Mouse (Mus musculus) embryonic facial prominence, embryonic 11.5 days (tissue): Measurements from ENCODE around the gene Slc29a1. TPM values are rescaled to one million over a fixed set of nuclear protein-coding genes. Genes with fewer than 3 reads are reported as not detected.

Source experiments
- ATAC-seq: fragments of 200-750 bp; cut with Nextera tagmentation; replicated peaks from 2 replicates; pipeline ENCODE4 v1.8.0; 2017; ENCODE audit warnings: low read depth; ENCODE audit not compliant: insufficient number of reproducible peaks, low FRiP score, low TSS enrichment
- DNase-seq: peaks from one replicate; pipeline ENCODE4 v3.0.0-alpha.2; 2015; ENCODE audit warnings: low spot score
- H3K27ac ChIP-seq: fragments of 300-500 bp; sonication (generic); replicated peaks from 2 replicates; pipeline ENCODE4 v1.5.1; 2014; ENCODE audit warnings: mild to moderate bottlenecking, low read depth, low read length, control low read depth
- H3K27me3 ChIP-seq: fragments of 300-500 bp; sonication (generic); 2 replicates; pipeline ENCODE4 v1.6.1; 2014; ENCODE audit warnings: mild to moderate bottlenecking, low read length, moderate library complexity, mixed read lengths; ENCODE audit not compliant: control insufficient read depth, insufficient read depth
- H3K36me3 ChIP-seq: fragments of 300-500 bp; sonication (generic); replicated peaks from 2 replicates; pipeline ENCODE4 v1.6.1; 2014; ENCODE audit warnings: low read depth, mild to moderate bottlenecking, low read length, moderate library complexity, mixed read lengths; ENCODE audit not compliant: control insufficient read depth, insufficient read depth
- H3K4me1 ChIP-seq: fragments of 300-500 bp; sonication (generic); 2 replicates; pipeline ENCODE4 v1.6.1; 2014; ENCODE audit warnings: low read length, mixed read lengths; ENCODE audit not compliant: control insufficient read depth, insufficient read depth
- H3K4me2 ChIP-seq: fragments of 300-500 bp; sonication (generic); 2 replicates; pipeline ENCODE4 v1.6.1; 2014; ENCODE audit warnings: low read depth, mild to moderate bottlenecking, control low read depth, low read length, moderate library complexity
- H3K4me3 ChIP-seq: fragments of 300-500 bp; sonication (generic); 2 replicates; pipeline ENCODE4 v1.5.1; 2014; ENCODE audit warnings: low read depth, low read length, control low read depth
- H3K9ac ChIP-seq: fragments of 300-500 bp; sonication (generic); replicated peaks from 2 replicates; pipeline ENCODE4 v1.6.1; 2014; ENCODE audit warnings: mild to moderate bottlenecking, control low read depth, low read length
- H3K9me3 ChIP-seq: fragments of 300-500 bp; sonication (generic); replicated peaks from 2 replicates; pipeline ENCODE4 v1.6.1; 2016; ENCODE audit warnings: mild to moderate bottlenecking, low read length, inconsistent platforms, mixed read lengths; ENCODE audit not compliant: control insufficient read depth
- WGBS: fragments of 180-500 bp; shearing (Covaris S2); extraction: QIAGEN DNeasy Blood & Tissue Kit; methylation state at CpG from one replicate; pipeline ENCODE4 v1.1.7; 2014; 5-methylcytosine and 5-hydroxymethylcytosine counted together
- polyA plus RNA-seq: library from polyadenylated mRNA; unstranded; fragments of >200 nt; fragmentation: Nextera tagmentation; extraction: Ambion mirVana; gene quantifications from 2 replicates; pipeline ENCODE4 v1.2.1, GENCODE M21; 2014

Slc29a1 gene
- polyA plus RNA-seq, 1 experiment from 2014 or later = 52.5 TPM

GRCm38 (mm10) chr17:45602984-45603383, 3.6 kb upstream of the Slc29a1 start:
- H3K9me3 ChIP-seq = no peaks in the 10 kb centered on the region
- H3K4me2 ChIP-seq = no peak overlapping the region
- peaks cover 5% of the 10 kb centered on the region; the same call in 1 of the 2 replicates for H3K27me3 ChIP-seq
- no peak overlapping the region for H3K27ac ChIP-seq
- H3K4me1 ChIP-seq = peaks cover 11% of the 10 kb centered on the region
- ATAC-seq (no peak), DNase-seq (no peak)
- no peak overlapping the region for H3K9ac ChIP-seq
- H3K4me3 ChIP-seq = no peak overlapping the region
- no peaks in the 10 kb centered on the region for H3K36me3 ChIP-seq
- 62% methylated on average over 3 of the region's 3 CpGs for WGBS

DNA sequence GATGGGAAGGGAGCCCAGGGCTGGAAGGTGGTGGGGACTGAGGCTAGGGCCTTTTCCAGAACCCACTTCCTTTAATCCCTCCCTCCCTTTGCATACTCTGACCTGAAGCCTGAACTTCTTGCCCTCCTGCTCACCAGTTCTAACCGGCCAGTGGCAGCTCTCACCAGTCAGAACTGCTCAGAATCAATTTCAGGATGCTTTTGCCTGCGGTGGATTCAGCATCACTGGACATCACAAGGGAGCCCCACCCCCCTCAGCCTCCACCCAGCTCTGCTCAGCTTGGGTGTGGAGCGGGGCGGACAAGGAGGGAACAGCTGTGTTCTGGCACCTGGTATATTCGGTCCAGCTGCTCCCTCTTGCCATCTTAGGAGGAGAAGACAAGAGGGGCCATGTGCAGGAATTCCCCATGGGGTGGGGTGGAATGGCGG, 2.5 kb upstream of the Slc29a1 start, which contains the start of gene Mymx:
Gene Mymx (minus strand): TSS at position 226 of the 428 bp plus-strand sequence.
- Histone ChIP-seq H3K36me3 (no peaks in the 10 kb centered on the region), H3K4me1 (peaks cover 11% of the 10 kb centered on the region), H3K27ac (no peak within 1 kb of the TSS), H3K27me3 (peaks cover 5% of the 10 kb centered on the region; the same call in 1 of the 2 replicates), H3K9me3 (no peaks in the 10 kb centered on the region), H3K4me2 (no peak within 1 kb of the TSS), H3K4me3 (no peak within 1 kb of the TSS), H3K9ac (0 out of 2 replicates have a peak within 1 kb of the TSS, but pooled peaks have one; percentile 15)
- DNase-seq (no peak), ATAC-seq (no peak; the same call in 1 of the 2 replicates)
- 25% methylated on average over 6 of the region's 6 CpGs for WGBS

DNA sequence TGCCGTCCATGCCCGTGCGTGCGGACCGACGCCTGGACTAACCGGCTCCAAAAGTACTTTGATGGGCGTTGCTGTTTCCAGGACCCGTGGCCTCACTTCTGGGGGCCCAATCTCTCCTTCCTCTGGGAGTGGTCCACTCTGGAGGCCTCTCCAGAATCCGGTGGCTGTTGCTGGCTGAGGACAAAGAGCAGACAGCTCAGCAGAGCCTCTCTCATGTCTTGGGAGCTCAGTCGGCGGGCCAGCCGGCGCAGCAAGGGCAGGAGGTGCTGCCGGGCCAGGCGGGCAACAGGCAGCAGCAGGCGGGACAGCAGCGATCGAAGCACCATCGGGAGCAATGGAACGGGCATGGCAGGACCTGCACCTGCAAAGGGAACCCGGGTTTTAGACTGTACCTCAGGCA, 1.9 kb upstream of the Slc29a1 start:
- Histone ChIP-seq H3K4me2 (no peak overlapping the region), H3K27me3 (peaks cover 5% of the 10 kb centered on the region; the same call in 1 of the 2 replicates), H3K27ac (no peak overlapping the region), H3K4me3 (no peak overlapping the region), H3K36me3 (no peaks in the 10 kb centered on the region), H3K4me1 (peaks cover 11% of the 10 kb centered on the region), H3K9me3 (no peaks in the 10 kb centered on the region), H3K9ac (0 out of 2 replicates have a peak overlapping the region, but pooled peaks have one; percentile 15)
- DNase-seq (no peak), ATAC-seq (no peak)
- 10% methylated on average over 22 of the region's 22 CpGs for WGBS

DNA sequence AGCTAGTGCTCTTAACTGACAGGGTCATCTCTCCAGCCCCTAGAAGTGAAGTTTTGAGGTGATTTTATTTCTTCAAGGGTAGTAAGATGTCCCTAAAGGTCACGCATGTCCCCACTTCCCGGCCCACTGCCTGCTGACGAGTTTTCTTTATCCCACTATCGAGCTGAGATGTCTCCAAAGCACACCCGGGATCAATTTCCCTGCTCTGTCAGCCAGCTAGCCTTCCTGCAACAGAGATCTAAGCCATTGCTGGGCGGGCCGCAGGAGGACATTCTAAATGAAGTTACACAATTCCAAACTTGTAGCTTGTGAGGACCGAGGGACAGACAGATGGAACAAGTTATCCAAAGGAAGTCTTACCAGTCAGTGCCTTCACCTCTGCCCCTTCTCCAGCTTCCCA, 861 bp upstream of the Slc29a1 start:
- H3K27ac ChIP-seq = 0 out of 2 replicates have a peak overlapping the region, but pooled peaks have one; percentile 13
- H3K4me2 ChIP-seq = no peak overlapping the region; the same call in 1 of the 2 replicates
- WGBS = 28% methylated on average over 8 of the region's 8 CpGs

DNA sequence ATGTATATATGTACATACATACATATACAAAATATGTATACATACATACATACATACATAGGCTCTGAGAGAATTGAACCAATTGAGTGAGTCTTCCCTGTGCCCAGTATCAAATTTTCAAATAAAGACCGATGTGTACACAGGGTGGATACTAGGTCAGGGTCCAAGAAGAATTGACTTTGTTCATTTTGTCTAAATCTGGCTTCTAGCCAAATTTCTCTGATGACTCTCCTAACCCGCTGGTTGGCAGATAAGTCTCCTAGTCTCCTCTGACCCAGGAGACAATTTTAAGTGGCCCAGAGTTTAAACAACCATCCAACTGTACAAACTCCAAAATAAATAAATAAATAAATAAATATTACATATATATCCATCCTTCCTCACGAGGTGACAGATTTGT, 515 bp downstream of the Slc29a1 start:
- peaks cover 17% of the 10 kb centered on the region for H3K4me1 ChIP-seq
- DNase-seq (no peak), ATAC-seq (no peak)
- WGBS = 49% methylated on average over 3 of the region's 3 CpGs
- H3K27ac ChIP-seq = no peak overlapping the region
- no peaks in the 10 kb centered on the region for H3K9me3 ChIP-seq
- H3K9ac ChIP-seq = no peak overlapping the region; the same call in 1 of the 2 replicates
- no peak overlapping the region; the same call in 1 of the 2 replicates for H3K4me2 ChIP-seq
- peaks cover 7% of the 10 kb centered on the region; the same call in 1 of the 2 replicates for H3K27me3 ChIP-seq
- H3K4me3 ChIP-seq = no peak overlapping the region
- H3K36me3 ChIP-seq = no peaks in the 10 kb centered on the region

More for the DNA sequence above, 861 bp upstream of the Slc29a1 start:
- DNase-seq (peak; percentile 63), ATAC-seq (no peak)
- Histone ChIP-seq H3K36me3 (no peaks in the 10 kb centered on the region), H3K4me3 (no peak overlapping the region), H3K9ac (no peak overlapping the region), H3K27me3 (peaks cover 5% of the 10 kb centered on the region; the same call in 1 of the 2 replicates), H3K4me1 (peaks cover 15% of the 10 kb centered on the region), H3K9me3 (no peaks in the 10 kb centered on the region)

DNA sequence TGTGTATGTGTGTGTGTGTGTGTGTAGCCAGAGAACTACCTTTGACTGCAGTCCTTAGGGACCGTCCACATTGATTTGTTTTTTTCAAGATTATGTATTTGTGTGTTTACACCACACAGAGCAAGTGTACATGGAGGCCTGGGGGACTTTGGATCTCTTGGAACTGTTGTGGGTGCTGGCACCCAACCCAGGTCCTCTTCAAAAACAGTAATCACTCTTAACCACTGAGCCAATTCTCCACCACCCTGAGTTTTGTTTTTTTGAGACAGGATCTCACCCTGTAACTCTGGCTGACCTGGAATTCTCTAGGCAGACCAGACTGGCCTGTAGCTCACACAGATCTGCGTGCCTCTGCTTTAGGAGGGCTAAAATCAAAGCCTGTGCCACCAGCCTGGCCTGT, 1.0 kb downstream of the Slc29a1 start:
- no peak overlapping the region for H3K27ac ChIP-seq
- peaks cover 9% of the 10 kb centered on the region for H3K27me3 ChIP-seq
- H3K4me1 ChIP-seq = peaks cover 17% of the 10 kb centered on the region
- H3K4me3 ChIP-seq = no peak overlapping the region
- ATAC-seq (no peak), DNase-seq (no peak)
- H3K9me3 ChIP-seq = no peaks in the 10 kb centered on the region
- no peaks in the 10 kb centered on the region for H3K36me3 ChIP-seq
- 90% methylated on average over 2 of the region's 2 CpGs for WGBS
- no peak overlapping the region for H3K4me2 ChIP-seq
- no peak overlapping the region for H3K9ac ChIP-seq

- Histone ChIP-seq H3K36me3 (no peaks in the 10 kb centered on the region), H3K4me3 (no peak overlapping the region), H3K9me3 (no peaks in the 10 kb centered on the region), H3K4me1 (peaks cover 17% of the 10 kb centered on the region), H3K4me2 (no peak overlapping the region), H3K27me3 (peaks cover 10% of the 10 kb centered on the region), H3K27ac (no peak overlapping the region), H3K9ac (no peak overlapping the region)
- DNase-seq = no peak
- ATAC-seq = no peak
- WGBS = 39% methylated on average over 3 of the region's 3 CpGs
Measured at GRCm38 (mm10) chr17:45597787-45598186, 1.6 kb downstream of the Slc29a1 start.

DNA sequence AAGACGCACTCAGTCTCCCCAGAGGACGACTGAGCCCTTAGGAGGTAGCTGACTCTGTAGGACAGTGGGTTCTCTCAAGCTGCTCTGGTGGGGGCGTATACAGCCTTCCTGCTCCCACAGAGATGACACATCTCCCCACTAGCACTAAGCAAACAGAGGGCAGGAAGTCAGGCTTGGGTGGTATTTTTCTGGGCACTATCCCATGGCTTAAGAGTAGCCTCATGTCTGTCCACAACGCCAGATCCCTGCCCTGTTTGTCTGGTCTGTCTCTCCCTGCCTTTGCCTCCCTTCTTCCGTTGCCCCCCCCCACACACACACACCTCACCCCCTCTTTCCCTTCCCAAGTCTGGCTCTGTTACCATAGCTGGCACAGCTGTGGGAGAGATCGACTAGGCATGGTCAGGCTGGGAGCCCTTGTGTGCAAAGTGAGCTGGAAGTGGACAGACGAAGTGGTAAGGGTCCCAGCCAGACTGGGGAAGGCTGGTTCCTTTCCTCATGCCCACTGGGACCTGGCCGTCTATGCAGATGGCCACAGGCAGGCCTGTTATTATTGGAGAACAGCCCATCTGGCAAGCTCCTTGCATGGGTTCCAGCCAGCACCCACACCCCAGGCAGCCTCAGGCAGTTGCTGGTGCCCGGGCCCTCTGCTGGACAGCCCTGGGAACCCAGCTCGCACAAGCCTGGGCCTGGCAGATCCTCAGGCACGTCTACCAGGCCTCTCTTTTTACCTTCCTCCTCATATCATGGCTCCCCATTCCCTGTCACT, 2.6 kb downstream of the Slc29a1 start:
- no peak overlapping the region for H3K4me2 ChIP-seq
- H3K4me1 ChIP-seq = peaks cover 20% of the 10 kb centered on the region
- no peak overlapping the region for H3K4me3 ChIP-seq
- H3K9ac ChIP-seq = no peak overlapping the region
- 22% methylated on average over 11 of the region's 11 CpGs for WGBS
- H3K27me3 ChIP-seq = peaks cover 10% of the 10 kb centered on the region
- no peak overlapping the region for H3K27ac ChIP-seq
- no peak for ATAC-seq
- no peaks in the 10 kb centered on the region for H3K36me3 ChIP-seq
- no peak for DNase-seq
- H3K9me3 ChIP-seq = no peaks in the 10 kb centered on the region
